Mouse (Mus musculus) erythroblast, embryonic 14.5 days (primary cell): Measurements from ENCODE around the gene Angpt4.

Source experiments
- GATA1 ChIP-seq: IDR thresholded peaks from 2 replicates; pipeline ENCODE4 v1.6.1; 2012; ENCODE audit warnings: low read length, inconsistent platforms, mixed read lengths
- TAL1 ChIP-seq: IDR thresholded peaks from 3 replicates; pipeline ENCODE4 v1.6.1; 2012; ENCODE audit warnings: low read length, inconsistent platforms, mixed read lengths

GRCm38 (mm10) chr2:151956500-151957137 lies 45.6 kb downstream of the Angpt4 start:
- TF ChIP-seq GATA1: no peak
- TF ChIP-seq TAL1: no peak
